Mouse (Mus musculus): ENCODE measurements around the gene Txndc11. TPM values are rescaled to one million over a fixed set of nuclear protein-coding genes. Genes with fewer than 3 reads are reported as not detected.
"Not testable (repeated sequence)": the region's sequence is repeated elsewhere in the genome, so short reads cannot be mapped to it uniquely, and the experiment has no call there.

The Txndc11 gene
- total RNA-seq (2021) = 10 to 100 TPM; 13.6 to 14.0 TPM
- long read RNA-seq, experiment 1, transcript Txndc11-201 (12 exons, 3,095 nt) = major isoform, 8 of 59 reads
- long read RNA-seq, experiment 1, partial matches to known transcripts = 0 of 59 reads
- long read RNA-seq, experiment 1, other reads (novel, unspliced or antisense) = 51 of 59 reads
- long read RNA-seq, experiment 2, partial matches to known transcripts = 0 of 48 reads
- long read RNA-seq, experiment 2, other reads (novel, unspliced or antisense) = 44 of 48 reads

GRCm38 (mm10) chr16:11134348-11135344, at the start of gene Txndc11:
TSS of gene Txndc11 (minus strand) at chr16:11134650.
- peak; percentile 100 for DNase-seq

- DNase-seq = no peak
Measured at GRCm38 (mm10) chr16:11177404-11177803, 43.0 kb upstream of the Txndc11 start.

- no peak for DNase-seq
Measured at GRCm38 (mm10) chr16:11176884-11177244, 42.4 kb upstream of the Txndc11 start.

- DNase-seq = peak; percentile 91 to 95
Measured at GRCm38 (mm10) chr16:11176208-11176883, 41.9 kb upstream of the Txndc11 start, which contains the start of gene Zc3h7a. TSS of gene Zc3h7a (minus strand) at chr16:11176393.

GRCm38 (mm10) chr16:11175489-11176207, 41.2 kb upstream of the Txndc11 start:
- DNase-seq = peak; percentile 83 to 87

GRCm38 (mm10) chr16:11175100-11175488, 40.6 kb upstream of the Txndc11 start:
- DNase-seq = no peak

GRCm38 (mm10) chr16:11174671-11175081, 40.2 kb upstream of the Txndc11 start:
- peak; percentile 45 to 71 for DNase-seq

- DNase-seq = no peak
Measured at GRCm38 (mm10) chr16:11171679-11172078, 37.2 kb upstream of the Txndc11 start.

- no peak for DNase-seq
Measured at GRCm38 (mm10) chr16:11166431-11166830, 32.0 kb upstream of the Txndc11 start.

GRCm38 (mm10) chr16:11164695-11165255, 30.3 kb upstream of the Txndc11 start:
- DNase-seq = no peak

GRCm38 (mm10) chr16:11157721-11158120, 23.3 kb upstream of the Txndc11 start:
- DNase-seq = not testable (repeated sequence)

- DNase-seq = no peak
Measured at GRCm38 (mm10) chr16:11154500-11154899, 20.1 kb upstream of the Txndc11 start.

GRCm38 (mm10) chr16:11143706-11144483, 9.4 kb upstream of the Txndc11 start:
- peak; percentile 98 to 100 for DNase-seq

GRCm38 (mm10) chr16:11133476-11134347, 738 bp downstream of the Txndc11 start:
- no peak for DNase-seq

- no peak for DNase-seq
Measured at GRCm38 (mm10) chr16:11132839-11133238, 1.6 kb downstream of the Txndc11 start.

- no peak for DNase-seq
Measured at GRCm38 (mm10) chr16:11128301-11128700, 6.1 kb downstream of the Txndc11 start.

GRCm38 (mm10) chr16:11125371-11125770, 9.1 kb downstream of the Txndc11 start:
- DNase-seq = no peak

GRCm38 (mm10) chr16:11124110-11124509, 10.3 kb downstream of the Txndc11 start:
- no peak for DNase-seq

- DNase-seq = no peak
Measured at GRCm38 (mm10) chr16:11122625-11123024, 11.8 kb downstream of the Txndc11 start.
